Mouse (Mus musculus) right cerebral cortex, adult 2 months (tissue): ENCODE results near the gene Gm5431.
"Not testable (repeated sequence)": the region's sequence is repeated elsewhere in the genome, so short reads cannot be mapped to it uniquely, and the experiment has no call there.

Source experiments
- DNase-seq, 2 experiments: peaks; one replicate each; pipeline ENCODE4 v3.0.0; 2021 to 2022; ENCODE audit warnings: low spot score in 2 of 2

Gene Gm5431

DNA sequence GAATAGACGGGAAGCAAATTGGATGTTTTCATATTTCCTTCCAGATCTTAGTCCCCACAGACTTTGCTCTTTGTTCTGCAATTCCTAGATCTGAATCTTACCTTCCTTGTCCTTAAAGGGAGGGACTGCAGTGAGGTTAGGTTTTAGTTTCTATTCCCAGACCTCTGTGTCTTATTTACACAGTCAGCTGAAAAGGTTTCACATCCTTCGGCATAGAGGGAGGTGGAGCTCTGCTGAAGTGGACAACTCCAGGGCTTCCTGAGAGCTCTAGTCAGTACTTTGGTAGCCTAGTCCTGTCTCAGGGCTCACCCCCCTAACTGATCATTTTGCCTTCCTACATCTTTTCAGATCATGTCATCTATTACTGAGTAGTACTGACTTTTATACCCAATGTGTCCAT is at the start of gene Gm5431:
Gm5431 (minus strand) TSS at position 194 of the 400 bp plus-strand sequence.
- DNase-seq, result no peak

DNA sequence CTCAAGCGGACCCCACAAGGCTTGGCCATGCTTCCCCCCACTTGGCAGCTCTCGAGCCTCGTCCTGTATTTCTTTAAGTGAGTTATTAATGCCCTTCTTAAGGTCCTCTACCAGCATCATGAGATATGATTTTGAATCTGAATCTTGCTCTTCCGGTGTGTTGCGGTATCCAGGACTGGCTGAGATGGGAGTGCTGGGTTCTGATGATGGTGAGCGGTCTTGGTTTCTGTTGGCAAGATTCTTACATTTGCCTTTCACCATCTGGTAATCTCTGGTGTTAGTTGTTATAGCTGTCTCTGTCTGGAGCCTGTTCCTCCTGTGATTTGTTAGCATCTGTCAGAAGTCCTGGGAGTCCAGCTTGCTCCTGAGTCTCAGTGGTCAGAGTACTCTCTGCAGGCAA is 44.1 kb upstream of the Gm5431 start, which contains the start of gene Psme2b:
Psme2b (minus strand) TSS at position 101 of the 400 bp plus-strand sequence.
- DNase-seq, result not testable (repeated sequence)

GRCm38 (mm10) chr11:48939286-48939685 is 37.3 kb upstream of the Gm5431 start:
- not testable (repeated sequence) for DNase-seq

DNA sequence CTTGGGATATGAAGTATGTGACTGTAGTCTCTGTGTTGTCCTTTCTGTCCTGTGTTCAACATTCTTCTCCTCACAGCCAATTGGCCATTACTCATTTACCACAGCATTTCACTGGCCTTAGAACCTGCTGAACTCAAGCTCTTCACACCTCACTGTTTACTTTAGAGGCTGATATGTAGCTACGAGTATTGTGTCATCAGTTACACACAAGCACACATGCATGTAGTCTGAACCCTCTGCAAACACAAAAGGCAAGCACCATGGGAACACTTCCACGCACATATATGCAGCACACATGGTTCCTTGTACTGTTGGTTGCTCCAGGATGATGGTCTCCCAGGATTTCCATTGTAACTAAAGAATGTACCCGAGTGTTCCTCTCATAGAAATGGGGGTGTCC is 33.3 kb upstream of the Gm5431 start:
- not testable (repeated sequence) for DNase-seq

GRCm38 (mm10) chr11:48933923-48934322 is 31.9 kb upstream of the Gm5431 start:
- not testable (repeated sequence) for DNase-seq

- DNase-seq, result not testable (repeated sequence)
These were observed 31.4 kb upstream of the Gm5431 start for GRCm38 (mm10) chr11:48933422-48933821.

- DNase-seq, result not testable (repeated sequence)
These were observed 26.1 kb upstream of the Gm5431 start for GRCm38 (mm10) chr11:48928068-48928467.

DNA sequence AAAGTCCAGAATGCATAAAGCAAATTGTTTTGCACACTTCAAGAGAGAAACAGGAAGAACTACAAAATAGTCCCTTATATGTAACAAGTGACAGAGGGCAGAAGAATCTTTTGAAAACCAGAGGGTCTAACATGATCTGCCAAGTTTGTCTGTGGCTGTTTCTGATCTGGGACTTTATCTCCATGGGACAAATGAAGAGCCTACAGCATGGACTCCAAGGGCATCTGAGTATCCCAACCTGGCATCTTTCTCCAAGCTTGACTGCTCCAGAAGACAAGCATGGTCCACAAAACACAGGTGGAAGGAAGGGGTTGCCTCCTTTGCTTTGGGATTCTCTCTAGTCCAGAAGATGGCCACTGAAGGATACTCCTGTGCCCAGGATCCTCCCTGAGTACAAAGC is 24.4 kb upstream of the Gm5431 start:
- DNase-seq, result not testable (repeated sequence)

- not testable (repeated sequence) for DNase-seq
These were observed 21.8 kb upstream of the Gm5431 start for GRCm38 (mm10) chr11:48923818-48924217.

GRCm38 (mm10) chr11:48918380-48918779 is 16.4 kb upstream of the Gm5431 start:
- DNase-seq, result no peak

- no peak for DNase-seq
These were observed 11.6 kb upstream of the Gm5431 start for GRCm38 (mm10) chr11:48913611-48914010.

- no peak for DNase-seq
These were observed 6.4 kb upstream of the Gm5431 start for GRCm38 (mm10) chr11:48908459-48908858.

- not testable (repeated sequence) for DNase-seq
These were observed 465 bp downstream of the Gm5431 start for GRCm38 (mm10) chr11:48901567-48901930.

- DNase-seq, result not testable (repeated sequence)
These were observed 1.1 kb downstream of the Gm5431 start for GRCm38 (mm10) chr11:48900654-48901566.

- no peak for DNase-seq
These were observed 3.1 kb downstream of the Gm5431 start for GRCm38 (mm10) chr11:48898812-48899431.

DNA sequence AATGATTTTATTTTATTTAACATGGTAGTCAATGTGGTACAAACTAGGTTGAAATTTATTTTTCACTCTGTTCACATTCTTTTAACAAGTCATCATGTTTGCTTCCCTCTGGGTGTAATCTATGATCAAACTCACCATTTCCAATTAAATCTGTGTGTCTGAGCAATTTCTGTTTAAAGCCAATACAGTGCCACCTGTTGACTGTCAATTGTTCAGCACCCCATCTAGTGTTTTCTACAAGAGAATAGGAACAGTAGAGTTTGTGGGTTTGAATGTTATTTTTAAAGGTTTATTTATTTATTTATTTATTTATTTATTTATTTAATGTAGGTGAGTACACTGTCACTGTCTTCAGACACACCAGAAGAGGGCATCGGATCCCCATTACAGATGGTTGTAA is 25.3 kb downstream of the Gm5431 start:
- DNase-seq, result no peak

- DNase-seq, result not testable (repeated sequence)
These were observed 26.6 kb downstream of the Gm5431 start for GRCm38 (mm10) chr11:48875343-48875837.

GRCm38 (mm10) chr11:48874465-48874864 is 27.5 kb downstream of the Gm5431 start:
- peak; percentile 67 to 69 for DNase-seq

DNA sequence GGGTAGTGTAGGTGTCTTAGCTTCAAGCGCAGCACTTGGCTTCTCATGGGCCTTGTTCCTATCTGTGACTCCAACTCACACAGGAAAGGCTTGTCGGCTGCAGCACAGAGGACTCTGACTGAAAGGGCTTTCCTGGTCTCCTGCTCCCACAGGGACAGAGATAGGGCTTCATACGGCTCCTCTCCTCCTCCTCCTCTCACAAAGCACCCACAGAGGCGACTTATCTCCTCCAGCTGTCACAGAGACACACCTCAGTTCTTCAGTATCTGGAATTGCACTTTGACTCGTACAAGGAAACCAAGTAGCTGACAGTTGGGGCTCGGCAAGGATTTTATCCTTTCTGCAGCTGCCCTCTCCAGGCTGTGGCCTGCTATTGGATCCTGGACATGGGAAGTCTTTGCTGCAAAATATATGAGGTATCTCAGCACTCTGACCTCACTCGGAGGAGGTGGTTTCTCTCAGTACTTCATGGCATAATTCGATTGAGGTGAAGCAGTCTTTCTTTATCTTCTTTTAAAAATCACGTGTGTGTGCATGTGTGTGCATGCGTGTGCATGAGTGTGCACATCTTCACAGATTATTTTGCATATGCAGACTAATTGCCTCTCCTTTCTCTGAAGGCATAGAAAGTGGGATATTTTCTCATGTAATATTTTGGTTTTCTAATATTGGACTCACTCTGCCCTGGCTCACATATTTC is 28.3 kb downstream of the Gm5431 start:
- DNase-seq, result no peak

DNA sequence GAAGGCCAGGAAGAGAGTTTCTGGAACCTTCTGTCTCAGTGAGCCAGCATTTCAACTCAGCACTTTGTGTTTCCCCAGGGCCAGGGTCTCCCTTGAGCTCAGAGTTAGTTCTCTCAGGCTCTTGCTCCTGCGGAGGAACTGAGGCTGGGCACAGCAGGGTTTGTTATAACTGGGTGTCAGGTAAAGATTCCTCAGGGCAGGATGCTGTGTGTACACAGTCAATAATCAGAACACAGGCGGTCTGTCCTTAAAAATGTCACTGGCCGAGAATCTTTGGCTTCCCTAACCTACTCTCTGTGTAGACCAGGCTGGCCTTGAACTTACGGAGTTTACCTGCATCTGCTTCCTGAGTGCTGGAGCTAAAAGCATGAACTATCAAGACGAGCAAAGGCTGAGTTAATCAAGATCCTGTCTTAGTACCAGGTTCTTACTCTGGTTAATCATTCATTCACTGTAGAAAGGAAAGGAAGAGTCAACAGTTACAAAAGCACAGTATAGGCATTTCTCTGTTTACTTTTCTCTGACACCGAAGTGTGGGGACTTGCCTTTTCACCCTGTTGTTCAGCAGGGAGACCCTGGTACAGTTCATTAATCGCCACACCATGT is 29.2 kb downstream of the Gm5431 start:
- no peak for DNase-seq

DNA sequence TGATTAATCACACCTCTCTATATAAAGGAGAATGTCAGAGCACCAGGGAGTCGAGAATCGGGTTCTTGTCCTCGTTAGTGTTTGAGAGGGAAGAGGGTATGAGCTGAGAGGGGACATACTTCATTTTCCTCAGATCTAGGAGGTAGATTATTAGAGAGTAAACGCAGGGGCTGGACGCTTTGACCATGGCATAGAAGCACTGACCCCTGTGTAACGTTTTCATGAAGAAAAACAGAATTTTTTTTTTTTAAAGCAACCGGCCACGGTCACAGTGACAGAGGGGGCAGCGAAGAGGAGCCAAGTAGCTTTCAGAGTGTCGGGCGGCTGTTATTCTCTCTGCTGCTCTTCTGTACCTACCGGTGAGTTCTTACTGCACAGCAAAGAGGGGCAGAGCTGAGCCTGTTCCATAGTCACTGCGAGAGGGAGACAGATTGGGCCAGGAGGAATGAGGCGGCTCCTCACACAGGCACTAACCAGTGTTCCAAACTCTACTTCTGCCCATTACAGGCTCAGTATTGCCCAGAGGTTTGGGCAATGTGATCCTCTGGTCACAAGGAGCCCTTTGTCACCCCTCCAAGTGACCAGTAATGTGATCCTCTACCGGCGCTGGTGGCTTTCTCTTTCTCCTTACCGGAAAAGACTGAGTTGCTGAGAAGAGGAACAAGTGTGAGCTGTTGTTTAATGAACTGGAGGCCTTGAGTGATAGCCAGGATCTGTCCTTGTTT is 30.0 kb downstream of the Gm5431 start:
- DNase-seq, result peak in 1 of 2 experiments; percentile 35
